Mouse (Mus musculus) forebrain, embryonic 12.5 days (tissue): Measurements from ENCODE around the gene Batf3. TPM values are rescaled to one million over a fixed set of nuclear protein-coding genes. Genes with fewer than 3 reads are reported as not detected.

Source experiments
- ATAC-seq: fragments of 200-750 bp; cut with Nextera tagmentation; 2 replicates; pipeline ENCODE4 v1.8.0; 2017; ENCODE audit warnings: moderate TSS enrichment; ENCODE audit not compliant: low FRiP score
- H3K27ac ChIP-seq: fragments of 300-500 bp; sonication (generic); 2 replicates; pipeline ENCODE4 v1.5.1; 2016; ENCODE audit warnings: mild to moderate bottlenecking
- H3K27me3 ChIP-seq: fragments of 300-500 bp; sonication (generic); 2 replicates; pipeline ENCODE4 v1.6.1; 2016; ENCODE audit warnings: mild to moderate bottlenecking
- H3K36me3 ChIP-seq: fragments of 300-500 bp; sonication (generic); replicated peaks from 2 replicates; pipeline ENCODE4 v1.6.1; 2016; ENCODE audit warnings: mild to moderate bottlenecking
- H3K4me1 ChIP-seq: fragments of 300-500 bp; sonication (generic); 2 replicates; pipeline ENCODE4 v1.6.1; 2016
- H3K4me2 ChIP-seq: fragments of 300-500 bp; sonication (generic); 2 replicates; pipeline ENCODE4 v1.6.1; 2016; ENCODE audit warnings: mild to moderate bottlenecking, moderate library complexity
- H3K4me3 ChIP-seq: fragments of 300-500 bp; sonication (generic); replicated peaks from 2 replicates; pipeline ENCODE4 v1.5.1; 2016; ENCODE audit warnings: mild to moderate bottlenecking
- H3K9ac ChIP-seq: fragments of 300-500 bp; sonication (generic); 2 replicates; pipeline ENCODE4 v1.6.1; 2016; ENCODE audit warnings: mild to moderate bottlenecking
- H3K9me3 ChIP-seq: fragments of 300-500 bp; sonication (generic); 2 replicates; pipeline ENCODE4 v1.6.1; 2016
- WGBS: fragments of 180-500 bp; shearing (Covaris S2); methylation state at CpG from one replicate; pipeline ENCODE4 v1.1.7; 2016; 5-methylcytosine and 5-hydroxymethylcytosine counted together
- polyA plus RNA-seq: library from polyadenylated mRNA; unstranded; fragments of >200 nt; fragmentation: Nextera tagmentation; extraction: Ambion mirVana; gene quantifications from 2 replicates; pipeline ENCODE4 v1.2.1, GENCODE M21; 2016

The Batf3 gene
- polyA plus RNA-seq, result 3.5 and 3.7 TPM in 2 replicates

DNA sequence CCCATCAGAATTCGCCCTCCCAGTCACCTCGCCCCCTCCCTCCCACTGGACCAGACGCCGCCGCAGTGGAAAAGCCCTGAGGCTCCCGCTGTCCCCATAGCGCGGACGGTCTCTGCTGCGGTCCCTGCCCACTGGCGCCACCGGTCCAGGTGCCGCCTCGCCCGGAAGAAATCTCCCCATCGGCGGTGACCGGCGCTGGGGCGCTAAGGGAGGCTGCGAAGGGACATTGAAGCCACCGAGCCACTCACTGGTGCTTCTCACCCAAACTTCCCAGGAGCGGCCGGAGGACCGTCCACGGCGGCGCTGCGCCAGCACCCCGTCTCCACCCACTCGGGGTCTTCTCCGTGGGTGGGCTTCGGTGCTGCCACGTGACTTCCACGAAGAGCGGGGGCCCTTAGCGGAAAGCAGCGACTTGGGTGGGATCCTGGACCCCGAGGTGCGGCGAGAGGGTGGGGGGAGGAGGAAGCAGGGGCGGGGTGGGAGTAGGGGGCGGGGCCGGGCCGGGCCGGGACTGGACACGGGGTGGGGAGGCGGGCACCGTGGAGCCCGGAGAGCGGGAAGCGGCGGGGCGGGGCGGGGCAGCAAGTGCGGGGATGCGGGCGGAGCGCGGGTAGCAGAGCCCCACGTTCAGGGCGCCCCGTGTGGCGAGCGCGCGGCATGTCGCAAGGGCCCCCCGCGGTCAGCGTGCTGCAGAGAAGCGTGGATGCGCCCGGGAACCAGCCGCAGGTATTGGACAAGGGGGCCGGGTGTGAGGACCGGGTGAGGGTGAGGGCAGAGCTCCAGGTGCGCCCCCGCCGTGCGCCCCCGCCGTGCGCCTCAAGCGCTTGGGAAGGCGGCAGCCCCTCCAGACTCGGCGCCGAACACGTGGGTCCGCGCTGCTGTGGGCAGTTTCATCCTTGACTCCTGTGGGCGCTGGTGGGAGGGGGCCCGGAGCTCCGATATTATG is at the start of gene Batf3:
Gene Batf3, plus strand, starts transcription at position 46 of the 946 bp plus-strand sequence.
- WGBS, result under 1% methylated on average over 81 of the region's 95 CpGs
- Histone ChIP-seq H3K36me3 (no peaks in the 10 kb centered on the region), H3K27ac (no peak within 1 kb of the TSS), H3K27me3 (peaks cover 44% of the 10 kb centered on the region), H3K4me3 (peak within 1 kb of the TSS; percentile 59), H3K4me2 (peak within 1 kb of the TSS; percentile 97), H3K4me1 (peaks cover 14% of the 10 kb centered on the region), H3K9me3 (0 out of 2 replicates have a peak, but pooled peaks cover 4% of the 10 kb centered on the region), H3K9ac (peak within 1 kb of the TSS; percentile 63)
- peak; percentile 87 for ATAC-seq

- no peak for ATAC-seq
- WGBS, result 88% methylated on average over 3 of the region's 3 CpGs
- no peaks in the 10 kb centered on the region for H3K4me1 ChIP-seq
Observed at GRCm38 (mm10) chr1:191053555-191053954, 44.1 kb upstream of the Batf3 start.

GRCm38 (mm10) chr1:191054870-191055532 is 42.6 kb upstream of the Batf3 start:
- Histone ChIP-seq H3K4me1 (no peaks in the 10 kb centered on the region), H3K36me3 (no peaks in the 10 kb centered on the region), H3K9ac (no peak overlapping the region), H3K27me3 (no peaks in the 10 kb centered on the region), H3K9me3 (no peaks in the 10 kb centered on the region), H3K27ac (no peak overlapping the region), H3K4me2 (no peak overlapping the region), H3K4me3 (no peak overlapping the region)
- no peak for ATAC-seq
- 70% methylated on average over 8 of the region's 8 CpGs for WGBS

More at GRCm38 (mm10) chr1:191053555-191053954, 44.1 kb upstream of the Batf3 start:
- no peaks in the 10 kb centered on the region for H3K36me3 ChIP-seq
- H3K9me3 ChIP-seq, result no peaks in the 10 kb centered on the region
- H3K27ac ChIP-seq, result no peak overlapping the region
- no peaks in the 10 kb centered on the region for H3K27me3 ChIP-seq
- no peak overlapping the region for H3K9ac ChIP-seq
- no peak overlapping the region for H3K4me3 ChIP-seq
- no peak overlapping the region for H3K4me2 ChIP-seq

GRCm38 (mm10) chr1:191055533-191055873 is 42.1 kb upstream of the Batf3 start:
- no peak overlapping the region for H3K4me3 ChIP-seq
- no peaks in the 10 kb centered on the region for H3K9me3 ChIP-seq
- no peaks in the 10 kb centered on the region for H3K36me3 ChIP-seq
- ATAC-seq, result no peak
- H3K27ac ChIP-seq, result no peak overlapping the region
- no peak overlapping the region for H3K9ac ChIP-seq
- no peak overlapping the region for H3K4me2 ChIP-seq
- no peaks in the 10 kb centered on the region for H3K4me1 ChIP-seq
- no peaks in the 10 kb centered on the region for H3K27me3 ChIP-seq
- 68% methylated on average over 2 of the region's 2 CpGs for WGBS

DNA sequence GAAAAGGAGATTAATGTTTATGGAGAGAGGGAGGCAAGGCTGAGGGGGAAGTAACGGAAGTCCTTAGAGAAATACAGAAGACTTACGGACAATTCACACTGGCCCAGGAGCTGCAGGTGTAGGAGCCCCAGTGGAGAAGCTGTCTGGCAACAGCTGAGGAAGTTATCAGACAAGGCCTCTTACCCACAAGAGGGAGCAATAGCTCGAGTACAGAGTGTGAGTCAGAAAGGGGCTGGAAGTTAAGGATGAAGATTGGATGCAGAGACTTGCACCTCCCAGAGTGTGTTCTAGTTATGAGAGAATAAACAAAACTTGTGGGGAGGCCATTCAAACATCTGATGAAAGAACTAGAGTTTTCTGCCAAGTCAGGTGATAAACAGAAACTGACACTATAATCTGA is 40.2 kb upstream of the Batf3 start:
- Histone ChIP-seq H3K4me2 (no peak overlapping the region), H3K9me3 (no peaks in the 10 kb centered on the region), H3K36me3 (no peaks in the 10 kb centered on the region), H3K4me1 (peaks cover 7% of the 10 kb centered on the region), H3K4me3 (no peak overlapping the region), H3K27ac (no peak overlapping the region), H3K27me3 (0 out of 2 replicates have a peak, but pooled peaks cover 8% of the 10 kb centered on the region), H3K9ac (no peak overlapping the region)
- no peak for ATAC-seq
- WGBS, result 68% methylated on average over 3 of the region's 3 CpGs

DNA sequence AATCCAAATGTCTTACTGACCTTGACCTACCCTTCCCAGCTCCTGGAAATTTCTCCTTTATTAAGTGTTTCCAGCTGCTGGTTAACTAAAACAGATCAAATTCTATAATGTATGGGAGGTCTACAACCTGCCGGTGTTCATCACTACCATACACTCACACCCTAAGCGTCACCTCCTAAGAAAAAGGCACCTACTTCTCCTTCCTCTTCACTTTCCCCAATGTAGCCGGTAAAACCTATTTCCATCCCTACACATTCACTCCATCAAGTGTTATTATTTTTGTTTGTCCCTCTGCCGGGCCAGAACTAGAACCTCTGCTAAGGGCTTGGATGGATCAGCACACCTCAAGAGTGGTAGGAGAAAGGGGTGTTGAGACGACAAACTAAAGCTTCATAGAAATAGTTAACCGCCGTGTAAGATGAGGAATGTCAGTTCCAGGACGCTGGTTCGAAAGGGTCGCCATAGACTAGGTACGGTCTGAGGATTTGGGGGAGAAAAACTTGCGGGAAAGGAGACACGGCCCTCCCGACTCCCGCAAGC is 35.3 kb upstream of the Batf3 start:
- Histone ChIP-seq H3K9ac (peak overlapping the region; percentile 76), H3K36me3 (peaks cover 18% of the 10 kb centered on the region), H3K27ac (no peak overlapping the region; the same call in 1 of the 2 replicates), H3K9me3 (no peaks in the 10 kb centered on the region), H3K4me2 (peak overlapping the region; percentile 73), H3K4me1 (peaks cover 23% of the 10 kb centered on the region), H3K4me3 (peak overlapping the region; percentile 81), H3K27me3 (0 out of 2 replicates have a peak, but pooled peaks cover 8% of the 10 kb centered on the region)
- WGBS, result 7% methylated on average over 15 of the region's 15 CpGs
- no peak for ATAC-seq

DNA sequence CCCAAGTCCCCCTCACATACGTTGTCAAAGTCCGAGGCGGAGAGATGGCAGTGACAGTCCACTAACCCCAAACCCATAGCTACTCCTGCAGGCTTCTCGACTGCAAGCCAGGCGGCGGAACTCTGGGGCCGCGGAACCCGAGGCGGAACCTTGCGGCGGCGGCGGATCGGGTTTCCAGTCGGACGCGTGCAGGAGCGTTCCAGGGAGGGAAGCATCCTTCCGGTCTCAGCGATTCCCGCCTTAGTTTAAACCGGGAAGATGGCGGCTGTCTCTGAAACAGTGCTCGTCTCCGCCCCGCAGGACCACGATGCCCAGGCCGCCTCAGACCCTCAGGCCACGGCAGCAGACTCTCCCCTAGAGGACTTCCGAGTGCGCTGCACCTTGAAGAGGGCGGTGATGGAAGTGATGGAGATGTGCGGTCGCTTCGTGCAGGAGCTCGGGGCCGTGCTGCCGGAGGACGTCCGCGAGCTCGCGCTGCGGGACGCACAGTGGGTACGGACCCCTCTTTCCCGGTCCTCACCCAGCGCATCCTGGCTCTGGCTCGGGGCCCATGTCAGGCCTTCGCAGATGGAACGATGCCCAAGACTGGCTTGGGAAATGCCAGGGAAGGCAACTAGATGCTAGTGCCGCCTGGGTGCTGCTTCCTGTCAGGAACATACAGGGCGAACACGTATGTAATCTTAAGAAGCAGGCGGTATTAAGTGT is 34.7 kb upstream of the Batf3 start, which contains the start of the genes Tatdn3 and Nsl1:
Gene Tatdn3, minus strand, starts transcription at position 152 of the 705 bp plus-strand sequence.
Gene Nsl1, plus strand, starts transcription at position 232 of the 705 bp plus-strand sequence.
- WGBS, result under 1% methylated on average over 56 of the region's 56 CpGs
- Histone ChIP-seq H3K27me3 (0 out of 2 replicates have a peak, but pooled peaks cover 8% of the 10 kb centered on the region), H3K9ac (peak within 1 kb of the TSS; percentile 76), H3K36me3 (peaks cover 23% of the 10 kb centered on the region), H3K4me2 (peak within 1 kb of the TSS; percentile 73), H3K4me1 (peaks cover 23% of the 10 kb centered on the region), H3K4me3 (peak within 1 kb of the TSS; percentile 81), H3K9me3 (no peaks in the 10 kb centered on the region), H3K27ac (peak within 1 kb of the TSS; percentile 67)
- peak; percentile 96 for ATAC-seq

DNA sequence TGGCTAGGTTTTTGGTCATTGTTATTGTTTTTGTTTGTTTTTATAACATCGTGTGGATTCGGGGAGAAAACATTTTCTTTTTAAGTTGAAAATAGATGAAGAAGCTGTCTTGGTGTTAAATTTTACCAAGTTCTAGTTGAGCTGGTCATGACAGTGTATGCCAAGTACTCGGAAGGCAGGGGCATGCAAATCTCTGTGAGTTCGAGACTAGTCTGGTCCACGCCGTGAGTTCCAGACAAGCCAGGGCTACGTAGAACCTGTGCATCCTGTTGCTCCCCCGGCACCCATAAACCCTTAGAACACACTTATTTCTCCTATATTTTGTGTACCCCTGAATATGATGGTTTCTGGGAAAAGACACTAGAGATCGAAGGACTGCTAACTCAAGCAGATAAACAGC is 33.9 kb upstream of the Batf3 start:
- Histone ChIP-seq H3K4me2 (peak overlapping the region; percentile 73), H3K9me3 (no peaks in the 10 kb centered on the region), H3K9ac (peak overlapping the region; percentile 76), H3K27me3 (0 out of 2 replicates have a peak, but pooled peaks cover 8% of the 10 kb centered on the region), H3K27ac (no peak overlapping the region), H3K36me3 (peaks cover 30% of the 10 kb centered on the region), H3K4me1 (peaks cover 23% of the 10 kb centered on the region), H3K4me3 (peak overlapping the region; percentile 81)
- 59% methylated on average over 9 of the region's 9 CpGs for WGBS
- ATAC-seq, result no peak

DNA sequence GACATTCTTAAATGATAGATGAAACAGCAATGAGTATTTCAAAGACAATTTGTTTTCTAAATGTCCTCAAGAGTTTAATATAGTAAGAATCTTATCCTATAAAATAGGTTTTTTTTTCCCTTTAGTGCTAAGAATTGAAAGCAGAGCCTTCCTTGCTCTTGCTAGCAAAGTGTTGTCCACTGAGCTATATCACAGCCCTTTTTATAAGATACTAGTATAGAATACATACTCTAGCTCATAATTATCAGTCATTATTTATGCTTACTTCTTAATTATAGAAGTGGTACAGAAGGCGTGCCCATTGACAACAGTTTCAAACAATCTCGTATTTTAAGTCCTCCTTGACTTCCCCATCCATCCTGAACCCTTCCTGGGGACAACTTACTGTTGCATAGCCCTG is 33.1 kb upstream of the Batf3 start:
- no peaks in the 10 kb centered on the region for H3K9me3 ChIP-seq
- no peak overlapping the region; the same call in 1 of the 2 replicates for H3K4me2 ChIP-seq
- no peak overlapping the region for H3K9ac ChIP-seq
- H3K4me3 ChIP-seq, result no peak overlapping the region
- no peak for ATAC-seq
- peaks cover 23% of the 10 kb centered on the region for H3K4me1 ChIP-seq
- WGBS, result 85% methylated on average over 2 of the region's 2 CpGs
- H3K36me3 ChIP-seq, result peaks cover 37% of the 10 kb centered on the region
- 0 out of 2 replicates have a peak, but pooled peaks cover 8% of the 10 kb centered on the region for H3K27me3 ChIP-seq
- no peak overlapping the region for H3K27ac ChIP-seq

DNA sequence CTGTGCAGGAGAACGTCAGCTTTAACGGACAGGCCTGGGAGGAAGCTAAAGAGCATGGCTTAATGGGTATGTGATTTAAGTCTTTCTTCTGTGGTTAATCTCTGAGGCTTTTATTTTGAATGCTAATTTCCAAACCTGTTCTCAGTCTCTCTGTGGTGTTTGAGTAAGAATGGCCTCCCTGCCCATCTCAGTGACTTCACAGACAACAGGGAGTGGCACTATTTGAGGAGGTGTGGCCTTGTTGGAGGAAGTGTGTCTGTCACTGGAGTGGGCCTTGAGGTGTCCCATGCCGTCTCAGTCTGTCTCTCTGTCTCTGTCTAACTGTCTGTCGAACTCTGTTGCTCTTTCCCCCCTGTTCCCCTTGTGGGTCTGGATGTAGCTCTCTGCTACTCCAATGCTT is 32.5 kb upstream of the Batf3 start:
- Histone ChIP-seq H3K4me2 (no peak overlapping the region), H3K27me3 (0 out of 2 replicates have a peak, but pooled peaks cover 8% of the 10 kb centered on the region), H3K27ac (no peak overlapping the region), H3K36me3 (peaks cover 44% of the 10 kb centered on the region), H3K9ac (no peak overlapping the region), H3K4me1 (peaks cover 23% of the 10 kb centered on the region), H3K9me3 (no peaks in the 10 kb centered on the region), H3K4me3 (no peak overlapping the region)
- 84% methylated on average over 4 of the region's 4 CpGs for WGBS
- ATAC-seq, result no peak

DNA sequence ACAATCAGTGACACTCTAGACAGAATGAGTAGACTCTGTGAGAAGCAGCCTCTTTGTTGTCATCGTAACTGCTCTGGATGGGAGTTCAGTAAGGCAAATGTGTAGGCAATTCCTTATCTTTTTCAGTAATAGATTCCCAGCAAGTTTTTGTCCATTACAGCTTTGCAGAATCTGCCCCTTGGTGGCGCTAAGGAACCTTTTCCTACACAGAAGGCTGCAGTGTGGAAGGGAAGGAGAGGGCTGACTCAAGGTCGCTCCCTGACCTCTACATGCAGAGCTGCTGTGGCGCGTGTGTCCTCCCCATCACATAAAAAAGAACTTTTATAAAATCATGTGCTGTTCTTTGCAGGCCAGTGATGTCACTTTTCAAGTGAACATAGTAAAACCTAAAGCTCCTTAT is 29.3 kb upstream of the Batf3 start:
- H3K9ac ChIP-seq, result no peak overlapping the region
- peaks cover 13% of the 10 kb centered on the region for H3K4me1 ChIP-seq
- no peak overlapping the region for H3K4me2 ChIP-seq
- 80% methylated on average over 5 of the region's 5 CpGs for WGBS
- H3K4me3 ChIP-seq, result no peak overlapping the region
- ATAC-seq, result no peak
- no peaks in the 10 kb centered on the region for H3K27me3 ChIP-seq
- H3K9me3 ChIP-seq, result no peaks in the 10 kb centered on the region
- H3K36me3 ChIP-seq, result peaks cover 73% of the 10 kb centered on the region
- H3K27ac ChIP-seq, result no peak overlapping the region
